Mouse (Mus musculus) bone marrow, adult 2 months (tissue): ENCODE measurements at regions not wholly inside any gene's neighbourhood (a gene's known extent, or its start where the extent isn't known, plus 50 kb on each side); places are given as distances from the start of the nearest gene placed in this dataset.

ENCODE experiments used
- H3K27ac ChIP-seq: fragments of 200-500 bp; 2 replicates; pipeline ENCODE4 v1.5.1; 2012; ENCODE audit warnings: low read depth, mild to moderate bottlenecking, control low read depth, inconsistent platforms, low read length; ENCODE audit not compliant: control insufficient read depth, poor library complexity, insufficient read depth
- H3K4me1 ChIP-seq: fragments of 200-500 bp; 2 replicates; pipeline ENCODE4 v1.6.1; 2011; ENCODE audit warnings: low read length; ENCODE audit not compliant: control insufficient read depth, insufficient read depth
- H3K4me3 ChIP-seq: fragments of 200-500 bp; replicated peaks from 2 replicates; pipeline ENCODE3; 2011; ENCODE audit warnings: mild to moderate bottlenecking, low read depth, low read length, control low read depth; ENCODE audit not compliant: control insufficient read depth
- CTCF ChIP-seq: fragments of 200-500 bp; IDR thresholded peaks from 2 replicates; pipeline ENCODE4 v1.5.1; 2011; ENCODE audit warnings: low read length, control low read depth; ENCODE audit not compliant: control insufficient read depth, insufficient read depth
- POLR2A ChIP-seq: fragments of 200-500 bp; IDR thresholded peaks from 2 replicates; pipeline ENCODE4 v1.6.1; 2011; ENCODE audit warnings: low read depth, mild to moderate bottlenecking, control low read depth, low read length, borderline replicate concordance; ENCODE audit not compliant: control insufficient read depth
- WGBS: fragments of 180-500 bp; shearing (Covaris S2); methylation state at CpG from one replicate; pipeline ENCODE4 v1.1.7; 2018; 5-methylcytosine and 5-hydroxymethylcytosine counted together

DNA sequence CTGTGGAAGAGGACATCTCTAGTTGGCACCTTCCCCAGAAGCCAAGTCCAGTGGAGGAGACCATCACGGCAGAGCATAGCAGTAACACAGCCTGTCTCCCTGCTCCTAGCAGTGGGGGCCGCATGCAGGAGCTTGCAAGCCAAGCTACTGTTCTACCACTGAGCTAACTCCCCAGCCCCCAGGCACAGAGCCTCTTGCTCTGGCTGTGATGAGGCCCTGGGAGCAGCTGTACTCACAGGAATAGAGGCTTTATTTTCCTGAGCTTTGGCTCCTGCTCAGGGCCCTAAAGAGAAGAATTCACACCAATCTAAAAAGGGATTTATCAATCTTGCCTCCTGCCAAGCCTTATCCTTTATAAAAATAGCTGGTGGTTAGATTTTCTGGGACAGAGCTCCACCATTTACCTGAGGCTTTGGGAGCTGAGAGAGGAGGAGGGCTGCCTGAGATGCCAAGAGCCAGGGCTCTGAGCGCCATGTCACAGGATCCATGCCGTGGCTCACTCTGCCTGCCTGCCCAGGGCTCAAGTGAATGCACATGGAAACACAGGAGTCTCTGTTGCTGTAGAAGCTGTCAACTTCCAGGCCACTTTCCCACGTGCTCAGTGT lies 222.7 kb upstream of the Tcerg1l start:
- Histone ChIP-seq H3K4me3 (no peak overlapping the region), H3K27ac (no peak overlapping the region), H3K4me1 (no peaks in the 10 kb centered on the region)
- WGBS: 68% methylated on average over 5 of the region's 5 CpGs
- TF ChIP-seq CTCF: no peak
- no peak for TF ChIP-seq POLR2A

DNA sequence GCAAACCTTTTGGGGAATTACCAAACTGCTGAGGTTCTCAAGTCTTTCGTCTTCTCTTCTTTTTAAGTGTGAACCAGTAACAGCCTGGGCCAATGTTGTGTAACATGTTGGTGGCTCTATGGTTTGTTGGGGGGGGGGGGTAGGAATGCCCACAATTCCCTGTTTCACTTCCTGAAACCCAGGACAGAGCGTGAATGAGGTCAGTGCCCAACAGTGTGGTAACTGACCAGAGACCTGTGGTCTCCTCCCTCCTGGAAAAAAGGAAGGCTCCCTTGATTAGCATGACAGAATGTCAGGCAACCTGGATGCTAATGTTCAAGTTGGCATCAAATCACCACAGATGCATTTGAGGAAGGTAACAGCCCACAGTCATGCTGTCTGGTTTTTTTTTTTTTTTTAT lies 218.9 kb upstream of the Tcerg1l start:
- H3K4me3 ChIP-seq: no peak overlapping the region
- H3K27ac ChIP-seq: no peak overlapping the region
- TF ChIP-seq CTCF (no peak), POLR2A (no peak)
- H3K4me1 ChIP-seq: no peaks in the 10 kb centered on the region
- 30% methylated on average over 2 of the region's 2 CpGs for WGBS

DNA sequence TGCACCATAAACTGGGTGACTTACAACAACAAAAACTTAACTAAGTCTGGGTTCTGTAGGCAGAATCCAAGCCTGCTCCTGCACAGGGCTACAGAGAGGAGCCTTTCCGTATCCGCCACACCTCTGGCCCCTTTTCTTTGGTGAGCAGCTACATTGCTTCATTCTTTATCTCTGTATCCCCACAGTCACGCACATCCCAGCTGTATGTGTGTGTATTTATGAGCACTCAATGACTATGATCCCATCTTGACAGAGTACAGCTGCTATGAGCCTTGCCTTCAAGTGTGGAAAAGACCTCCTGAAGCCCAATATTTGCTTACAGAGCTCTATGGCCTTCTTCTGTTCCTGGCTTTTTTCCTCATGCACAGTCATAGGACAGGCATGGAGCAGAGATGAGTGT lies 212.1 kb upstream of the Tcerg1l start:
- Histone ChIP-seq H3K4me1 (no peaks in the 10 kb centered on the region), H3K27ac (no peak overlapping the region), H3K4me3 (no peak overlapping the region)
- WGBS: 88% methylated on average over 3 of the region's 3 CpGs
- TF ChIP-seq CTCF (no peak), POLR2A (no peak)

DNA sequence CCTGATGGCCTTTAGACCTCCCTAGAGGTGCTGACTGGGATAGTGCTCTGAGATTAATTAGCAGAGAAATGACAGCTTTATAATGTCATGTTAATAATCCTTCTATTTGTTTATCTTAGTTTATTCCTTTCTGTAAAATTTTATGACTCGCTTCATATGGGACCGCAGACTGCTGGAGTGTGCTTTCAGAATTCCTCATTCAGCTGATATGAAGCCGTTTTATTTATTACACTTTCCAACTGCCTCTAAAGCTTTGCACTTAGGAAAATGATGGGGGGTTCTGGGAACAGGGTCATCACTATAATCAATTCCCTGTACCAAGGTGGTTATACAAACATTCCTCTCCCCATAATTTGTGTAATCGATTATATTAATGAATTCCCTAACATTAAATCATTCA lies 211.6 kb upstream of the Tcerg1l start:
- H3K4me1 ChIP-seq: no peaks in the 10 kb centered on the region
- TF ChIP-seq POLR2A: no peak
- no peak for TF ChIP-seq CTCF
- H3K27ac ChIP-seq: no peak overlapping the region
- no peak overlapping the region for H3K4me3 ChIP-seq
- WGBS: 85% methylated on average over 4 of the region's 4 CpGs

DNA sequence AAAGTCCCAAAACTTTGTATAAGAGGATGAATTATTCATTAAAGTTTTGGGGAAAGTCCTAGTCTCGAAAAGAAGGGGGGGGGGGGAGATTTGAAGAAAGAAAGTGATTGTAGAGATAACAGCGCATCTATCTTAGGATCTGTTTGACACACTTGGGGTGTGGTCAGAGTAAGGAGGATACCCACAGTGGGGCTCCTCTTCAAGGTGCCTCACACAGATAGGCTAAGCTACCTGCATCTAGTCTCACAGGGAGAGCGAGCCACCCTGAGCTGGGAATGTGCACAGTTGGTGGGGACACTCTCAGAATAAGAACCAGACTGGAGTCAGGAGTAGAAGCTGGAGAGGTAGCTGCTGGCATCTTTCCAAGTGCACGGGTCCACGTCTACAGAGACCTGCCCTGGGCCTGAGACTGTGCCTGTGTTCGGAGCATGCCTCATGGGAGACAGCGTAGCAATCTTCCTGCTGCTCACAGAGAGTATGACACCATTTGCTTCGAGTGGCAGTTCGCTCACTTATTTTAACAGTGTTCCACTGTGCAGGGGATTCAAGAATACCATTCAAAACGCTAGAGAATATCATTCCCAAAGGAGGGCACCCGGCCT lies 208.9 kb upstream of the Tcerg1l start:
- H3K4me3 ChIP-seq: no peak overlapping the region
- H3K27ac ChIP-seq: no peak overlapping the region
- WGBS: 71% methylated on average over 11 of the region's 11 CpGs
- H3K4me1 ChIP-seq: no peaks in the 10 kb centered on the region
- TF ChIP-seq CTCF: no peak
- TF ChIP-seq POLR2A: no peak

DNA sequence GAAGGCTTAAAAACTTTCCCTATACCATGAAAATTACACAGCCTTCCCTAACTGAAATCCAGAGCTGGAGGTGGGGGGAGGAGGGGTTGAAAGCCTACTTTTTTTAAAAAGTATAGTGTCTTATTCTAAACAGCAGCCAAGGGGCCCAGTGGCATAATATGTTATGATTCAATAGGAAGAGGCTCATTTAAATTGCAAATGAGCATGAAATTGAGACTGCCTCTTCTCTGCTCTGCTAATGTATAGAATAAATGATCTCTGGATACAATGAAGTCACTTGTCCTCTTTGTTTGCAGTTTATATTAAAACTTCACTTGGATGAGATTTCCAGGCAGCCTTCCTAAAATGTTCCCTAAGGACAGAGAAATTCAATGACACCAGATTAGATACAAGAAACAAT lies 208.4 kb upstream of the Tcerg1l start:
- no peak for TF ChIP-seq CTCF
- no peak for TF ChIP-seq POLR2A
- Histone ChIP-seq H3K4me3 (no peak overlapping the region), H3K4me1 (no peaks in the 10 kb centered on the region), H3K27ac (no peak overlapping the region)

DNA sequence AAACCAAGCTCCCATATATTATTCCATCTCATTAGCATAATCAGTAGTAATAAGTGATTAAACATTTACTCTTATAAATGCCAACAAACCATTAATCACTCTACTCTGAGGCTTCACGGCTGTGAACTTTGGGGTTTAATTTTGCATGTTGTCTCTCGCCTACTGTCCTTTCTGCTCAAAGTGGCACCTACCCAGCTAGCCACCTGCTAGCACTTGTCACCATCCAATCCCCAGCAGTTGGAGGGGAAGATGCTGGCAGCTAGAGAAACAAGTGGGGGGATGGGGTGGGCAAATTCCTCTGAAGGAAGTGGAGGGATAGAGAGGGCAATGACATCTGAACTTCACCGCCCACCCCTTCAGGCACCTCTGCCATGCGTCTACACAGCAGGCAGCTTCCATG lies 204.2 kb upstream of the Tcerg1l start:
- H3K4me1 ChIP-seq: no peaks in the 10 kb centered on the region
- WGBS: 75% methylated on average over 4 of the region's 4 CpGs
- H3K4me3 ChIP-seq: no peak overlapping the region
- TF ChIP-seq POLR2A (no peak), CTCF (no peak)
- H3K27ac ChIP-seq: no peak overlapping the region

DNA sequence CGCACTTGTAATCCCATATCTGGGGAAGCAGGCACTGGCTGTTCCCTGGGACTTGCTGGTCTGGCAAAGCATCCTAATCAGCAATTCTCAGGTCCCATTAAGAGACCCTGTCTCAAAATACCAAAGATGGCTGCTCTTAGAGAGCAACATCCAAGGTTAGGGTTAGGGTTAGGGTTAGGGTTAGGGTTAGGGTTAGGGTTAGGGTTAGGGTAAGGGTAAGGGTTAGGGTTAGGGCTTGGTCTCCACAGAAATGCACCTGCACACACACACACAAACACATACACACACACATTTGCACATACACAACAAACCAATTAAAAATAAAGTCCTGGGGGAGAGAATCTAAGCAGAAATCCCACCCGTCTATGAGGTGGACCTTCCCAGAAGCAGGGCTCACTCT lies 195.8 kb upstream of the Tcerg1l start:
- no peak overlapping the region for H3K27ac ChIP-seq
- TF ChIP-seq CTCF: no peak
- no peak for TF ChIP-seq POLR2A
- 85% methylated on average over 2 of the region's 2 CpGs for WGBS
- no peaks in the 10 kb centered on the region for H3K4me1 ChIP-seq
- H3K4me3 ChIP-seq: no peak overlapping the region

DNA sequence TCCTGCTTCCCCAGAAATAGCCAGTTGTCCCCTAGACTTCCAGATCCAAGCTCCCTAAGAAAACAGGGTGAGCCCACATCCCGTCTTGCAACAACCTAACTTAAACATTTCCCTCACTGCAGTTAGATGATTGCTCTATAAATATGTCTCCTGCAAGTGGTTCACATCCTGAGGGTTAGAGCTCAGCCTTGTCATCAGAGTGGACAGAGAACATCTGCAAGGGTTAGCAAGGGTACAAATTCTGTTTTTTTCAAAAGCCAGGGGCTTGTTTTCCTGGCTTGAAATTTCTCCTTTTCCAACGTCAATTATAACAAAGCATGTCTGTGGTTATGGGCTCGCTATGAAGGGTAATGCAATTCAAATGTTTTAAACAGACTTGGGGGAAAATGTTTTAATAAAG lies 169.8 kb upstream of the Tcerg1l start:
- H3K27ac ChIP-seq: no peak overlapping the region
- no peak for TF ChIP-seq CTCF
- TF ChIP-seq POLR2A: no peak
- H3K4me3 ChIP-seq: no peak overlapping the region
- no peaks in the 10 kb centered on the region for H3K4me1 ChIP-seq
- 67% methylated on average over 3 of the region's 3 CpGs for WGBS
